Mouse (Mus musculus) cerebellum, postnatal 14 days (tissue): ENCODE data around the gene Naa60.

Experiments
- DNase-seq, 2 experiments: peaks; one replicate each; pipeline ENCODE4 v3.0.0; 2021; ENCODE audit warnings: mixed read lengths in 2 of 2

Naa60 gene

DNA sequence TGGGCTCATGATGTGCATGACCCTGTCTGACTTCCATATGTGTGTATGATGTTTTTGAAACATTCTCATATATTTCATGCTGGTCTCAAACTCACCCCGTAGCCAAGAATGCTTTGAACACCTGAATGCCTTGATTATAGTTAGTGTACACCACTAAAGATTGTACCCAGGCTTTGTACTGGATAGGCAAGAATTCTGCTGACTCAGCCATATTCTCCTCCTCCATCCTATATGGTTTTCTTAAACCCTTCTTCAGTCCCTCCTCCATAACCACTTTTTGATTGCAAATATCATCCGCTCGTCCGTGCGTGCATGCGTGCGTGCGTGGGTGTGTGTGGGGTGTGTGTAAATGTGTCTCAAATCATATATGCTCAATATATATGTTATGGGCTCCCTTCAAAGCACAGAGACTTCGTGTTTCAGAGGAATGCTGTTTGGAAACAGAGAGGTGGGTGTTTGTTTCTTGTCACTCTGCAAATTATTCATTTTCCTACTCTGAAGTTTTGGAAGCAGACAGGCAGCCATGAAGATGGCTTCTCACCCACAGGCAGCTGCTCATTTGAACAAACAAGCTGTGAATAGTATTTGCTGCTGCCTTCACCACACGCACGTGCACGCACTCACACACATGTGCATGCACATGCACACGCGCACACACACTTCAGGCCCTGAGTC is 19.6 kb downstream of the Naa60 start:
- no peak for DNase-seq

DNA sequence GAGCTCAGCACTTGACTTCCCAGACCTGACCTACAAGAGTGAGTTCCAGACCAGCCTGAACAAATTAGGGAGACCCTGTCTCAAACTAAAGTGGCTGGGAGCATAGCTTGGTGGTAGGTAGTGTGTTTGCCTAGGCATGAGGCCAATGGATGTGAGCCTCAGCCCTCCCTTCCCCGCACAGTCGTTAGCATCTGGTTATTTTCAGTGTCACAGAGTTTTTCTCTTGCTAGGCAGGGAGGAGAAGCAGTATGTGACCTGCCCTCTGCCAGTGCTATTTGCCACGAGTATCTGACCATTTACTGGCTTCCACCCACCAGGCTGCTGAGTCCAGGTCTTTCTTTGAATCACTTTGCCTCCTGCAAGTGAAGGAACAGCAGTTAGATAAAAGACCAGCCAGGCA is 21.6 kb downstream of the Naa60 start:
- no peak for DNase-seq

DNA sequence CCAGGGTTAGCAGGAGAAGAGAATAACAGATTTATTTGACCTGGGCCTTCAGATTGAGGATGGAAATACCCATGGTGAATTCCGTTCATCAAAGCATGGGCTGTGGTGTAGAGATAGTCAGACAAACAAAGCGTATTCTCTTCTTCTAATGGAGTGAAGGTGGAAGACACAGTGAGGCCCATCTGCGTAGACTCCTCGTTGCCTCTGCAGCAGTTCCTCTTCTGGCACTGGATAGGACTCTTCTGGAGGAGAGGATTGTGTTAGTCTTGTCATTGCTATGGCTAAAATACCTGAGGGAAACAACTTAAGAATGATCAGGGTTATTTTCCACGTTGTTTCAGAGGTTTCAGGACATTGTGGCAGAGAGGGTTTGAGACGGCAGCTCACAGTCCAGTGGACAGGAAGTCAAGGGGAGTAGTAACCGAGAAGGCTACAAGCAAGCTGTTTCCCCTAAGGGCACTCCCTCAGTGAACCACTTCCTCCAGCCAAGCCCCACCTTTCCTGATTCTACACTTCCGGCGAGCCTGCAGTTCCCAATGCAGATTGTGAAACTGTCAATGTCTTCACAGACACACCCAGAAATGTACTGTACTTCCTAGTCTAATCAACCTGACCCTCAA is 23.1 kb downstream of the Naa60 start:
- no peak for DNase-seq

DNA sequence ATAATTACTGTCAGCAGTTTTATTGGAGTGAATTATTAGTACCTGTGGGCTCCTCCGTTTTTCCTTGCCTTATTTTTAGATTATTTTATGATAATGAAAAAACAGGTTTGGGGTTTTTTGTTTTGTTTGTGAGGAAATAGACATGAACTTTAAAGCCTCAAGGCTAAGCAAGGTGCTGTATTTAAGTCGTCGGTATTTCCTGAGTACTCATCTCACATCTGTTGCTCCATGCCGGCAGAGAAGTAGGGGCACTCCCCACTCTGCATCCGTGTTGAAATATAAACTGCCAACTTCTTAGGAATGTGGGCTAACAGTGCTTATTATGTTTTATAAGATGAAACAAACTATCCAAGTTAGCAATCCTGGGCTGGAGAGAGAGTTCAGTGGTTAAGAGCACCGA is 23.9 kb downstream of the Naa60 start:
- no peak for DNase-seq

DNA sequence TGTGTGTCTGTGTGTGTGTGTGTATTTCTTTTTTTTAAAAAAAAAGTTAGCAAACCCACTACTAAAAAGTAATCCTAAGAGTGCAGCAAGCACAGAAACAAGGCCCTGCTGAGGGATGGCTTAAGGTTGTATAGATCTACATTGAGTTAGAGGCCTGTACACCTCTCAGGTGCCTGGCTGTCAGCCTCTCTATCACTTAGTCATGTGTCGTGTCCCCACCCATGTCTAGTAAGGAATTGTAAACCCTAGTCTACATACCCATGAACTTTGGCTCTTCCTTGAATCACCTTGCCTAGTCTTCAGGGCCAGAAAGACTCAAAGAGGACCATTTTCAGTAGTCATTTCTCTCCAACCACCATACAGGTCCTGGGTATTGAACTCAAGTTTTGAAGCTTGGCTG is 24.4 kb downstream of the Naa60 start:
- DNase-seq, result no peak

DNA sequence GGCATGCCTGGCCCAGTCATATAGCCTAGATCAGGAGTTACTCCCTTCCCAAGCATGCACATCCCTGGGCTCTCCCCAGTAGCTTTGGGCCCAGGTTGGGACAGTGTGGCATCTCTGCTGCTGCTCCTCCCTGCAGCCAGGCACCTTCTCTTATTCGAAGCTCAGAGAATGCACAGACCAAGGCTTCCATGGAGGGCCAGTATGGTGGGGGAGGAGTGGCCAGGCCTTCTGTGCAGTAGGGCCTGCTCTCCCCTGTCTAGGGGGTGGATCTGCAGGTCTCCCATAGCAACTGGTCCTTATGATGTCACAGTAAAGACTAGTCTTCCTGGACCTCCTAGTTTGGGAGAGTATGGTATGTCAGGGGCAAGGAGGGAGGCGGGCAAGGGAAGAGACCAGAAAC is 35.3 kb downstream of the Naa60 start:
- no peak for DNase-seq

DNA sequence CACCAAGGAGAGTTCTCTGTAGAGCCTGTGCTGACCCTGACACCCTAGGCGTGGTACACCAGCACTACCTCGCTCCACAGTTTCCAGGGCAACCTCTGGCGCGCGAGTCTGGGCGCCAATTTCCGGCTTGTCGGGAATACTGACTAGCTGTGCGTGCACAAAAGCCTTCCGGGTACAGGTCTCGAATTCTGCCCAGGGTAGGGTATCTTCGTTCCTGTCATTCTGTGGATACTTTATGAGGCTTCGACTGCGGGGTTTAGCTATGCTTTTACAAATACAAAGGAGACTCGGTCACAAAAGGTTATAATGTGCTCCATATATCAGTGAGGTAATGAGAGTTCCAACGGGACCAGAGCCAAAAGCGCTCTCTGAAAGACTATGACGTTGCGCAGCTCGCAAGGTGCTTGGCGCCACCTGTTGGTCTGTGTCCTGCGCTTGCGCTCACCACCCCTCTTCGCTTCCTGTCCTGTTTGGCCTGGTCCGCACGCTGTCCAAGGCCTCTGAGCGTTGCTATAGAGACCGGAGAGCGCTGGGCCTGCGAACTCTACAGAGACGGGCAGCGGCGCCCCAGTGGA is 36.4 kb downstream of the Naa60 start, which contains the start of the genes 1700037C18Rik and Cluap1:
1700037C18Rik (minus strand) TSS at position 153 of the 575 bp plus-strand sequence.
Cluap1 (plus strand) TSS at position 265 of the 575 bp plus-strand sequence.
- peak; percentile 95 for DNase-seq

DNA sequence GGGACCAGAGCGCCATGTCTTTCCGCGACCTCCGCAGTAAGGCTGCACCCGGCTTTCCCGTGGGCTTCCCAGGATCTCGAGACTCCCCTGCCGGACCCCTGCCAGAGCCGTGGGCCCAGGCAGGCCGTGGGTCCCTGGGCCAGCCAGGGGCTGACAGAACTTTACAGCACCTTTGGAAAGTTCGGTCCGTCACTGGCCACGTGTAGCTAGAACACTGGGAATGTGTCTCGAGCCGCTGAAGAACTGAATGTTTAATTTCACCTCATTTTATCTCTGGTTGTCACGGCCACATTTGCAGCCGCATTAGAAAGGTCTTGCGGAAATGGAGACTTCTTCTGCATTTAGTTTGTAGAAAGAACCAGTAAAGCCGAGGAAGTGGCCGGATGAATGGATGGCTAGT is 36.9 kb downstream of the Naa60 start:
- no peak for DNase-seq

DNA sequence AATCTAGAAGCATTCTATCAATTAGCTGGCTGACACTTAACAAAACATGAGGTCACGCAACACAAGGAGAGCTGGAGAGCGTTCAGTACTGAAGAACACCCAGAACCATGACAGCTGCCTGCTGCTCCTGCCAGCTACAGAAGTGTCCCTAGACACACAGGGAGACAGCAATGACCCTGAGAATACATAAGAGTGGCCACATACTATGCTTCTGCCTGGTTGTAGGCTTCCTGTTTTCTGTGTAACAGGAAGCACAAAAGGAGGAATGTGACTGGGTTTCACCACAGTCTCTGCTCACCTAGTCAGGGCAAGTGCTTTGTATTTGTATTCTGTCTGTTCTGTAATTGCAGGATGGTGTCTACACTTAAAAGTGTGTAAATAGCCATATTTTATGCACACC is 48.6 kb downstream of the Naa60 start:
- no peak for DNase-seq

DNA sequence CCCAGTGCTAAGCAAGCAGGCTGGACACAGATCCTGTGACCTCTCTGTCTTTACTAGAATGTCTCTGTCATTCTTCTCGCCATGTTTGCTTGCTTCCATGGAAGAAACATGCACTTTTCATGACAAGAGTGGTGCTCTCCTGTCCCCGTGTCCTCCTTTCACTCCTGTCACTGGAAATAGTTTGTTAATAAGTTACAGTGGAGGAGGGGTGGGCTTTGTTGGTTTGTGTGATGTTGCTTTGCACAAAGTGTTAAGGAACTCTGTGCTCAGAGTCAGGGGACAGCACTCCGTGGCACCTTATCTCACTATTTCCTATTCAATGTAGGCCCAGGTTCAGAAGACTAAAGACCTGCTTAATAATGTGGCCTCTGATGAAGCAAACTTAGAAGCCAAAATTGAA is 51.3 kb downstream of the Naa60 start:
- no peak for DNase-seq

DNA sequence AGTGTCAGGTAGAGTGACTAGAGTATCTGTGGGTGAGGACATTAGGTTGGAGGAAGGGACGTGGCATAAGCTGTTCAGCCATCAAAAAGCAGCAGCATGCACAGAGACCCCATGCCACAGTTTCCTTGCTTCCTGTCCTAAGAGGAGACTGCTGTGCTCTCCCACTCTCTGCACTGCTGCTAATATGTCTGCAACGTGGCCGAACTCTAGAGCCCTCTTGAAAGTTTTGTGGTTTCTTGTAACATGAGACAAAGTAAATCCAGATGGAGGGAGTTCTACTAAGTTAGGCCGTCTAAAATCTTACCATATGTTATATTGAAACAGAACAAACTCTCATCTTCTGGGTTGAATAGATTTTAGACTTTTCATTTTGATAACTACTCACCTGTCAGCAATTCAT is 51.8 kb downstream of the Naa60 start:
- no peak for DNase-seq

DNA sequence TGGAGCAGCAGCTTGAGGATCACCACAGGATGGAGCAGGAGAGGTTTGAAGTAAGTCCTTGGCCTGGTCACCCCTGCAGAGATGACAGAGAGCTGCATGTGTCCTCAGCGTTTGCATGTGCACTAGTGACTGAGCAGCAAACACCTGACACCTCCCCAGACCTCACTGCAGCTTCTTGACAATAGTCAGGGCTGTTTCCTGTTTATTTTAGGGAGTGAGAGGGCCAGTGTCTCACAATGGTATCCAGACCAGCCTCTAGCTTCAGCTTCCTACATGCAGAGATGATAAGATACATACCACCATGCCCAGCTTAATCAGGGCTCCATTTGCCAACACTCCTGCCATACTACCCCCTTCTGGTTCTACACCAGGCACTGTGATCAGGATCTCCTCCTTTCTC is 56.4 kb downstream of the Naa60 start:
- no peak for DNase-seq

DNA sequence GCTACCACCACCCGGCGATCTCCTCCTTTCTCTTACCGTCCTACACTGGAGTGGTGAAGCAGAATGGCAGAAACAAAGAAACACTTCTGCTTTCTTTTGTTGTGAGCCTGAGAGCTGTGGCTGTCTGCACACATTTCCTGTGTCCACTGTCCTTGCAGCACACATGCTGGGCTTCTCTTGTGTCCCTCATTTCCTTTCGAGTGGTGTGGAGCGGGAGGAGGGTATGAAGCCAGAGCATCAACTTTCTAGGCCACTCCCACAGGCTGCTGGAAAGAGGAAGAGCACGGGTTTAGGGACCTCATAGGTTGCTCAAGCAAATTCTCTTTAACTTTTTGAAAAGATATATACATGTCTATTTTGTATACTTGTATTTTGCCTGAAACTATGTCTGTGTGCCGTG is 57.0 kb downstream of the Naa60 start:
- DNase-seq, result no peak

DNA sequence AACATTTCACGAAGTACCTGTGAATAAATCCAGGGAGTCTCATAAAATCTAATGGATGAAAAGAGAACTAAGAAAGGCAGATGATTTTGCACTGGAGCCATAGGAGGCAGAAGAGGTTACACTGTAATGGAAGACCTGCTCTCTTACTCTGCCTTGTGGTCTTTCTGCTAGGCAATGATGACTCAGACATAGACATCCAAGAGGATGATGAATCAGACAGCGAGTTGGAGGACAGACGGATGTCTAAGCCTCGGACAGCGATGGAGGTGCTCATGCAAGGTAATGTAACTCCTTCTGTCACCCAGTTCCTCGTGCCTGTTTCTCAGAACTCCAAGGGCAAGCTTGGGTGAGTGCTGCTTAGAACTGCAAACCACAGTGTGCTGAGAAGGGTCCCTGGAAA is 61.4 kb downstream of the Naa60 start:
- no peak for DNase-seq

DNA sequence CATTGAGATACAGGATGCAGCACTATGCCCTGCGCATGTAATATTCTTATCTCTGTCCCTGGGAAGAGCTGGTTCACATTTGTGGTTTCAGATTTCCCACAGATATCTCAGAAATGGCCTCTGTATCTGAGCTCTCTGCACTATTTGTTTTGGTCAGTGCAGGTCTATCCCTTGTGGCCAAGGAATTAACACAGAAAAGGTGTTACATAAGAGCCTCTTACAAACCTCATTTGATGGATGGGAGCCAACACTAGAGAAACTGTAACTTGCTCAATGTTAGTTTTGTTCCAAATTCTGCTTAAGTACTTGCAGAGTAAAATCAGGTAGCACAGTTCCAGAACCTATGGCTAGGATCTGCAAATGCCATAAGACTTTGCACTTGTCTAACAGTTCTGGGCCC is 61.9 kb downstream of the Naa60 start:
- no peak for DNase-seq

DNA sequence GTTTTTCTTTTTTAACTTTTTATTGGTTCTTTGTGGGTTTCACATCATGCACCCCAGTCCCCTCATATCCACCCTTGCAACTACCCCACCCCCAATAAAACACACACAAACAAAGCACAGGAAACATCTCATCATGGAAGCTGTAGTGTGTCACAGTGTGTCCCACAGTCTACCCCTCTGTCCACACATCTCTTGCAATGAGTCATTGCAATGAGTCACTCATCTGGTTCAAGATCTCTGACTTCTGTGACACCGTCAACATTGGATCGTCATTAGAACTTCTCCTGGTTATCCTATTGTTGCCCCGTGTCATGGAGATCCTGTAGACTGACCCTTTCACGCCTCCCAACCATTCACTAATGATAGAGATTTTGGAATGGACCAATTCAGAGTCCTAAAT is 62.5 kb downstream of the Naa60 start:
- DNase-seq, result no peak

DNA sequence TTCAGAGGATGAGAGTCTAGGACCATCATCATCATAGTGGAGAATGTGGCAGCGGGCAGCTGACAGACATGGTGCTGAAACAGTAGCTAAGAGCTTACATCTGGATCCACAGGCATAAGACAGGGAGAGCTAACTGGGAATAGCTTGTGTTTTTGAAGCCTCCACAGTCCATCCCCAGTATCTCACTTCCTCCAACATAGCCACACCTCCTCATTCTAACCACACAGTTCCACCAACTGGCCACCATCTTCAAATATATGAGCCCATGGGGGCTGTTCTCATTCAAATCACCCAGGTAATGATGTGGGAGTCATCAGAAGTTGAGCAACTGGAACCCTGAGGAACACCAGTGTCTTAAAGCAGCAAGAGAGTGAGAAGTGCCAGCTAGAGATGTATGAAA is 79.0 kb downstream of the Naa60 start:
- DNase-seq, result no peak
